Mouse (Mus musculus): ENCODE data around the gene Iqgap2. TPM values are rescaled to one million over a fixed set of nuclear protein-coding genes. Genes with fewer than 3 reads are reported as not detected.

Gene Iqgap2
- polyA plus RNA-seq, 1 experiment from 2014 or later, result 4.2 TPM

DNA sequence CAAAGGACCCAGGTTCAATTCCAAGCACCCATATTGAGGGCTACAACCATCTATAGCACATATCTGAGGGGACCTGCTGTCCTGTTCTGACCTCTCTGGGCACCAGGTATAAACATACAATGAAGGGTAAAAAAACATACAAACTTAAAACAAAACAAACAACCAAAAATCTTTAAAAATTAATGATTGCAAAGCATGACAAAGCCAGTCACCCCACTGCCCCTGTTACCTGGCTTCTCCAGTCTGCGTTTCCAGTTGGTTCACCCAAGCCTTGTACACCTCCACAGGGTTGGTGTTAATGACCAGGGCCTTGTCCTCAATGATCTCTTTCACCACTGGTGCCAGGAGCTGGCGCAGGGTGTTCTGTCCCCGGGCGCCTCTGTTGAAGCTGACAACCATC is 227.9 kb downstream of the Iqgap2 start:
- no peak overlapping the region for H3K4me2 ChIP-seq (ENCODE audit: low read length)
- H3K27ac ChIP-seq (ENCODE audit: low read depth, low read length), result no peak overlapping the region
- H3K36me3 ChIP-seq (ENCODE audit: control insufficient read depth, insufficient read depth, low read length), result peaks cover 10% of the 10 kb centered on the region; the same call in 1 of the 2 replicates
- H3K9me3 ChIP-seq (replicated peaks; ENCODE audit: control insufficient read depth, low read length), result no peaks in the 10 kb centered on the region
- no peaks in the 10 kb centered on the region for H3K27me3 ChIP-seq (replicated peaks; ENCODE audit: control insufficient read depth, insufficient read depth, low read length)
- ATAC-seq (no peak), DNase-seq (ENCODE audit: low spot score) (no peak)
- H3K4me1 ChIP-seq (ENCODE audit: control insufficient read depth, insufficient read depth, low read length), result no peaks in the 10 kb centered on the region
- WGBS, result 98% methylated on average over 4 of the region's 4 CpGs
- no peak overlapping the region for H3K9ac ChIP-seq (ENCODE audit: low read length)
- no peak overlapping the region for H3K4me3 ChIP-seq (ENCODE audit: low read depth, low read length)

DNA sequence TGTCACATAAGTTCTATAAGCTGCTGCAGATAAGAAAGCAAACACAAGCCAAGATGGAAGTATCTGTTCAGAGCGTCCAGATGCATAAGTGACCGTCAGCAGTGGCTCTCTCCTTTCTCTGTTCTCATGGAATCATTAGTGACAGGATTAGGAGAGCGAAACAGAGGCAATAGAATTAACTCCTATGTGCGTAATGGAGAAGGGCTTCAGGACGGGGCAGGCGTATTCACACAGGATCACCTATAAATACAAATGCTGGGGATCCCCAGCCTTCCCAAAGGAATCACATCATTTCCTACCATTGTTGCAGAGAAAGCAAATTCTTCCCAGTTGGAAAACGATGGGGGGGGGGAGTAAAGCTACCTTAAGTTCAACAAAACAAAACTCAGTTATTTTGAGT is 232.3 kb downstream of the Iqgap2 start:
- Histone ChIP-seq H3K27me3 (replicated peaks; ENCODE audit: control insufficient read depth, insufficient read depth, low read length) (no peaks in the 10 kb centered on the region), H3K4me3 (ENCODE audit: low read depth, low read length) (no peak overlapping the region), H3K4me2 (ENCODE audit: low read length) (no peak overlapping the region), H3K4me1 (ENCODE audit: control insufficient read depth, insufficient read depth, low read length) (no peaks in the 10 kb centered on the region), H3K9me3 (replicated peaks; ENCODE audit: control insufficient read depth, low read length) (no peaks in the 10 kb centered on the region), H3K36me3 (ENCODE audit: control insufficient read depth, insufficient read depth, low read length) (0 out of 2 replicates have a peak, but pooled peaks cover 15% of the 10 kb centered on the region), H3K9ac (ENCODE audit: low read length) (no peak overlapping the region), H3K27ac (ENCODE audit: low read depth, low read length) (no peak overlapping the region)
- DNase-seq (ENCODE audit: low spot score) (no peak), ATAC-seq (no peak)
- 80% methylated on average over 7 of the region's 7 CpGs for WGBS

DNA sequence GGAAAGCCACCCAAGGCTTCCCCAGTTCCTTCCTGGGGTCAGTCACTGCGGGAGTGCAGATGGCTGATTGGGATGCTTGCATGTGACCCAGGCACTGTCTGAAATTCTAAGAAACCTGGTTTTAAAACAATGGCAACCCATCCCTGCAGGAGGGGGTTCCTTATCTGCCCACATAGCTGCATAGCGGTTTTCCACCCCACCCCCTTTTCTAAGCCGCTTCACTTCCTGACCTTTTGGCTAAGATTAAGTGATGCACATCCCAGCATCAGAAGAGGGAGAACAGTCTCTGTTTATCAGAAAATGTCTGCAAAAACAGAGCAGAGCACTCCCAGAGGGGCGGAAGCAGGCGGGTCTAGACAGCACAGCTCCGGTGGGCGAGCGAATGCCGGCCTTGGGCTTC is 234.6 kb downstream of the Iqgap2 start:
- no peaks in the 10 kb centered on the region for H3K9me3 ChIP-seq (replicated peaks; ENCODE audit: control insufficient read depth, low read length)
- H3K9ac ChIP-seq (ENCODE audit: low read length), result no peak overlapping the region
- 72% methylated on average over 9 of the region's 9 CpGs for WGBS
- no peak overlapping the region for H3K4me2 ChIP-seq (ENCODE audit: low read length)
- H3K27me3 ChIP-seq (replicated peaks; ENCODE audit: control insufficient read depth, insufficient read depth, low read length), result no peaks in the 10 kb centered on the region
- no peak for ATAC-seq
- H3K36me3 ChIP-seq (ENCODE audit: control insufficient read depth, insufficient read depth, low read length), result 0 out of 2 replicates have a peak, but pooled peaks cover 11% of the 10 kb centered on the region
- H3K27ac ChIP-seq (ENCODE audit: low read depth, low read length), result no peak overlapping the region
- no peak overlapping the region for H3K4me3 ChIP-seq (ENCODE audit: low read depth, low read length)
- H3K4me1 ChIP-seq (ENCODE audit: control insufficient read depth, insufficient read depth, low read length), result no peaks in the 10 kb centered on the region
- no peak for DNase-seq (ENCODE audit: low spot score)

DNA sequence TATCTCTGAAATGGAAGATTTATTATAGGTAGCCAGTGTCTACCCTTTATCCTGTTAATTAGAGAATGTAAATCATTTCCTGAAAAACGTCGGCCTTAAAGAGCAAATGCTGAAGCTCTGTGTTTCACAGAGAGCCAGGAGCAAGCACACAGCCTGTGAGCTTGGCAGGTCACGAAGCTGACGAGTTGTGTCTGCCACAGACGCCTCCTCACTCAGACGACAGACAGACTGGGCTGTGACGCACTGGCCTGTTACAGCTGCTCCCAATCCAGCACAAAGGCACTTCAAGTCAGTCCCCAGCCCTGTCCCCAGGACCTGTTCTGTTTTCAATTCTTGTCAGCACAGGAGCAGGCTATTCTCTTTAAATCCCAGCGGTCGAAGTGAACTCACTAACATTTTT is 236.4 kb downstream of the Iqgap2 start:
- H3K27me3 ChIP-seq (replicated peaks; ENCODE audit: control insufficient read depth, insufficient read depth, low read length), result no peaks in the 10 kb centered on the region
- ATAC-seq (peak; percentile 81; the same call in 1 of the 2 replicates), DNase-seq (ENCODE audit: low spot score) (peak; percentile 64)
- no peaks in the 10 kb centered on the region for H3K9me3 ChIP-seq (replicated peaks; ENCODE audit: control insufficient read depth, low read length)
- 44% methylated on average over 9 of the region's 9 CpGs for WGBS
- H3K4me1 ChIP-seq (ENCODE audit: control insufficient read depth, insufficient read depth, low read length), result no peaks in the 10 kb centered on the region
- H3K36me3 ChIP-seq (ENCODE audit: control insufficient read depth, insufficient read depth, low read length), result 0 out of 2 replicates have a peak, but pooled peaks cover 11% of the 10 kb centered on the region
- H3K4me2 ChIP-seq (ENCODE audit: low read length), result no peak overlapping the region
- H3K4me3 ChIP-seq (ENCODE audit: low read depth, low read length), result no peak overlapping the region
- H3K27ac ChIP-seq (ENCODE audit: low read depth, low read length), result peak overlapping the region; percentile 63; the same call in 1 of the 2 replicates
- H3K9ac ChIP-seq (ENCODE audit: low read length), result no peak overlapping the region

- Histone ChIP-seq H3K4me2 (ENCODE audit: low read length) (no peak overlapping the region), H3K4me1 (ENCODE audit: control insufficient read depth, insufficient read depth, low read length) (no peaks in the 10 kb centered on the region), H3K27ac (ENCODE audit: low read depth, low read length) (no peak overlapping the region), H3K9ac (ENCODE audit: low read length) (no peak overlapping the region), H3K4me3 (ENCODE audit: low read depth, low read length) (no peak overlapping the region), H3K27me3 (replicated peaks; ENCODE audit: control insufficient read depth, insufficient read depth, low read length) (no peaks in the 10 kb centered on the region), H3K9me3 (replicated peaks; ENCODE audit: control insufficient read depth, low read length) (no peaks in the 10 kb centered on the region), H3K36me3 (ENCODE audit: control insufficient read depth, insufficient read depth, low read length) (0 out of 2 replicates have a peak, but pooled peaks cover 5% of the 10 kb centered on the region)
- ATAC-seq, result no peak
- WGBS, result 88% methylated on average over 4 of the region's 4 CpGs
- no peak for DNase-seq (ENCODE audit: low spot score)
Measured at GRCm38 (mm10) chr13:95653696-95654095, 238.0 kb downstream of the Iqgap2 start.

DNA sequence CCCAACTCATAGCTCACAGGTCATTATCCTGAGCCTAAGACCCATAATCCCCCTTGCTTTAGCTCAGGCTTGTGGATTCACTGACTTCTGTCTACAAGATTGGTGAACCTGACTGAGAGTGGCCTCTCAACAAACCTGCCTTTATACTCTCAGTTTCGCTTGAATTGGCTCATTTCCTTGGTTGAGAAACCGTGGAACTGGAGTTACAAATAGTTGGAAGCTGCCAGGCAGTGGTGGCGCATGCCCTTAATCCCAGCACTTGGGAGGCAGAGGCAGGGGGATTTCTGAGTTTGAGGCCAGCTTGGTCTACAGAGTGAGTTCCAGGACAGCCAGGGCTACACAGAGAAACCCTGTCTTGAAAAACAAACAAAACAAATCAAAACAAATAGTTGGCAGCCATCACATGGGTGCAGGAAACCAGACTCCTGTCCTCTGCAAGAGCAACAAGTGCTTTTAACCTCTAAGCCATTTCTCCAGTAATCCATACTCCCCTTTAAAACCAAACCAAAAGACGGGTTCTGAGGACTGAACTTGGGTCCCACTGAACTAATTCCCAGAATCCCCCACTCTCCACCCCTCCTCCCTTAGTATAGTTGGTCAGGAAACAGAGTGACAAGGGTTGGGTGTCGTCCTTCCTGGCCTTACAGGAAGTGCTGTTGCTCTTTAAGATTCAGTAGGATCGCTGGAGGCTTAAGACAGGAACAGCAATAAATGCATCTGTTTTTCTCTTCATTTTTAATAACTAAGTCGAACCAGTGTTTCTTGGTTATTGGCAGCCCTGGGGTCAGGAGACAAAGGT is 239.7 kb downstream of the Iqgap2 start:
- Histone ChIP-seq H3K9ac (ENCODE audit: low read length) (no peak overlapping the region), H3K4me3 (ENCODE audit: low read depth, low read length) (no peak overlapping the region), H3K36me3 (ENCODE audit: control insufficient read depth, insufficient read depth, low read length) (no peaks in the 10 kb centered on the region), H3K4me2 (ENCODE audit: low read length) (no peak overlapping the region), H3K9me3 (replicated peaks; ENCODE audit: control insufficient read depth, low read length) (no peaks in the 10 kb centered on the region), H3K27me3 (replicated peaks; ENCODE audit: control insufficient read depth, insufficient read depth, low read length) (no peaks in the 10 kb centered on the region), H3K27ac (ENCODE audit: low read depth, low read length) (no peak overlapping the region), H3K4me1 (ENCODE audit: control insufficient read depth, insufficient read depth, low read length) (no peaks in the 10 kb centered on the region)
- WGBS, result 88% methylated on average over 7 of the region's 7 CpGs
- no peak for ATAC-seq
- DNase-seq (ENCODE audit: low spot score), result no peak

DNA sequence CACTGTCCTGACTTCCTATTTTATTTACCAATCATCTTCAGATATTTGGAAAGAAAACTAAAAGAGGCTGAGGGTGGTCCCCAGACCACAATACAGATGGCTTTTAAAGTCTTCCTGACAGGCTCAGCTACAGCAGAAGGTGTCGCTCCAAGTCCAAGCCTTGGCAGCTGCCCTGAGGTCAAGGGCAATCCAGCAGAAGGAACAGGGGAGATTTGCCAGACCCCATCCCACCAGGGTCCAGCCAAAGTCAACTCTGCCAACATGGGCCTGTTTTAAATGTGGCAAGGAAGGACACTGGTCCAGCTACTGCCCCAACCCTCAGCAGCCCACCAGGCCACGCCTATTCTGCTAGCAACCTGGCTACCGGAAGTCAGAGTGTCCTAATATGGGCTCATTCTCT is 241.8 kb downstream of the Iqgap2 start:
- no peak for ATAC-seq
- Histone ChIP-seq H3K27me3 (replicated peaks; ENCODE audit: control insufficient read depth, insufficient read depth, low read length) (no peaks in the 10 kb centered on the region), H3K9ac (ENCODE audit: low read length) (no peak overlapping the region), H3K36me3 (ENCODE audit: control insufficient read depth, insufficient read depth, low read length) (no peaks in the 10 kb centered on the region), H3K4me1 (ENCODE audit: control insufficient read depth, insufficient read depth, low read length) (no peaks in the 10 kb centered on the region), H3K4me3 (ENCODE audit: low read depth, low read length) (no peak overlapping the region), H3K27ac (ENCODE audit: low read depth, low read length) (no peak overlapping the region), H3K4me2 (ENCODE audit: low read length) (no peak overlapping the region), H3K9me3 (replicated peaks; ENCODE audit: control insufficient read depth, low read length) (no peaks in the 10 kb centered on the region)
- WGBS, result 98% methylated on average over 3 of the region's 3 CpGs
- no peak for DNase-seq (ENCODE audit: low spot score)

DNA sequence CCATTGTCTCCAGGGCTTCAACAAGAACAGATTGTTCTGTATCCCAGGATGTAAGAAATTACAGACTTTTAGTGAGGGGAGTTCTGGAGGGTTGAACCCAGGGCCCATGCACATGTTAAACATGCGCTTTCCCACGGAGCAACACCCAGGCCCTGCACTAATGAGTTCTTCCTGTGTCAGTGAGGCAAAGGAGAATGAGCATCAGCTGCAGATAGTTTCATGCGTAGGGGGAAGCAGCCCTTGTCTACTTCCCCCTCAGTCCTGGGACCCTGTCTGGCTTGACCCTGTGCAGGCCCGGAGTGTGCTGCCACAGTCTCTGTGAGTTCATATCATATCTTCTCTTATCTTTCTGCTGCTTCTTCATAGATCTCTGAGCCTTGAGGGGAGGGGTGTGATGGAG is 244.5 kb downstream of the Iqgap2 start:
- H3K27me3 ChIP-seq (replicated peaks; ENCODE audit: control insufficient read depth, insufficient read depth, low read length), result no peaks in the 10 kb centered on the region
- no peaks in the 10 kb centered on the region for H3K9me3 ChIP-seq (replicated peaks; ENCODE audit: control insufficient read depth, low read length)
- H3K4me3 ChIP-seq (ENCODE audit: low read depth, low read length), result no peak overlapping the region
- H3K9ac ChIP-seq (ENCODE audit: low read length), result no peak overlapping the region
- H3K4me1 ChIP-seq (ENCODE audit: control insufficient read depth, insufficient read depth, low read length), result no peaks in the 10 kb centered on the region
- H3K27ac ChIP-seq (ENCODE audit: low read depth, low read length), result no peak overlapping the region
- no peaks in the 10 kb centered on the region for H3K36me3 ChIP-seq (ENCODE audit: control insufficient read depth, insufficient read depth, low read length)
- H3K4me2 ChIP-seq (ENCODE audit: low read length), result no peak overlapping the region
- no peak for DNase-seq (ENCODE audit: low spot score)
- 89% methylated on average over 4 of the region's 4 CpGs for WGBS
- ATAC-seq, result no peak

DNA sequence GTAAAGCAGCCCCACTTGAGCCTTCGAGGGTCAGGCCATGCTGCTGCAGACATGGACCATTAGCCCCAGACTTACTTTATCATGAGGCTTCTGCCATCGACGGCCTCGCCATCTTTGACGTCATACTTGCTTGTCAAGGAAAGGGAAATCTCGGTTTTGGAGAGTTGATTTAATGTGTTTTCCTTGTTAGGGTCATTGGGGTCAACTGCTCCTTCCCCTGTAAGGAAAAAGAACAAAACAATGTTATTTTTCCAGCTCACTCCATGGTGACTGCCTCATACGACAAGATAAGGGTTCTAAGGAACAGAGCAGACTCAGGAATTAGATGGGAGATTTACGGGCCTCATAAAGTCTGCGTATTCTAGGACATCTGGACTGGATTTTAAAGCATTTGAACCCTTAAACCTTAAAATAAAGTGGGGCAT is 245.0 kb downstream of the Iqgap2 start:
- H3K4me3 ChIP-seq (ENCODE audit: low read depth, low read length), result no peak overlapping the region
- no peak overlapping the region for H3K9ac ChIP-seq (ENCODE audit: low read length)
- H3K27ac ChIP-seq (ENCODE audit: low read depth, low read length), result no peak overlapping the region
- no peaks in the 10 kb centered on the region for H3K36me3 ChIP-seq (ENCODE audit: control insufficient read depth, insufficient read depth, low read length)
- no peak for ATAC-seq
- no peak overlapping the region for H3K4me2 ChIP-seq (ENCODE audit: low read length)
- no peaks in the 10 kb centered on the region for H3K27me3 ChIP-seq (replicated peaks; ENCODE audit: control insufficient read depth, insufficient read depth, low read length)
- no peaks in the 10 kb centered on the region for H3K9me3 ChIP-seq (replicated peaks; ENCODE audit: control insufficient read depth, low read length)
- H3K4me1 ChIP-seq (ENCODE audit: control insufficient read depth, insufficient read depth, low read length), result no peaks in the 10 kb centered on the region
- 90% methylated on average over 9 of the region's 9 CpGs for WGBS
- no peak for DNase-seq (ENCODE audit: low spot score)

Measured in forebrain, embryonic 14.5 days (tissue).